Mouse (Mus musculus): ENCODE results near the gene Mark2. TPM values are rescaled to one million over a fixed set of nuclear protein-coding genes. Genes with fewer than 3 reads are reported as not detected.
"Not testable (repeated sequence)": the region's sequence is repeated elsewhere in the genome, so short reads cannot be mapped to it uniquely, and the experiment has no call there.

Gene Mark2
- 44.9 and 45.8 TPM in 2 replicates for polyA plus RNA-seq (2015; fragmentation: Nextera tagmentation; extraction: Ambion mirVana)

GRCm38 (mm10) chr19:7341512-7342397, at the start of gene Mark2:
Mark2 (minus strand) TSS chr19:7341860.
- Histone ChIP-seq H3K36me3 (no peaks in the 10 kb centered on the region), H3K4me3 (replicated peaks) (peak within 1 kb of the TSS; percentile 90), H3K9ac (peak within 1 kb of the TSS; percentile 94), H3K9me3 (no peaks in the 10 kb centered on the region), H3K4me1 (replicated peaks) (peaks cover 24% of the 10 kb centered on the region), H3K27me3 (replicated peaks) (no peaks in the 10 kb centered on the region), H3K4me2 (replicated peaks) (peak within 1 kb of the TSS; percentile 88), H3K27ac (peak within 1 kb of the TSS; percentile 83)
- 2% methylated on average over 63 of the region's 63 CpGs for WGBS
- peak; percentile 94 for ATAC-seq

- H3K9me3 ChIP-seq, result no peaks in the 10 kb centered on the region
- no peaks in the 10 kb centered on the region for H3K27me3 ChIP-seq (replicated peaks)
- H3K27ac ChIP-seq, result no peak overlapping the region
- no peak overlapping the region for H3K4me2 ChIP-seq (replicated peaks)
- peaks cover 8% of the 10 kb centered on the region for H3K4me1 ChIP-seq (replicated peaks)
- no peaks in the 10 kb centered on the region for H3K36me3 ChIP-seq
- no peak overlapping the region for H3K9ac ChIP-seq
- 82% methylated on average over 6 of the region's 6 CpGs for WGBS
- ATAC-seq, result no peak
- no peak overlapping the region for H3K4me3 ChIP-seq (replicated peaks)
These were observed 46.8 kb upstream of the Mark2 start for GRCm38 (mm10) chr19:7388488-7388887.

GRCm38 (mm10) chr19:7386042-7386441, 44.4 kb upstream of the Mark2 start:
- whole genome bisulfite sequencing, result 76% methylated on average over 2 of the region's 2 CpGs
- Histone ChIP-seq H3K4me3 (replicated peaks) (no peak overlapping the region), H3K36me3 (no peaks in the 10 kb centered on the region)

GRCm38 (mm10) chr19:7382903-7383865, 41.5 kb upstream of the Mark2 start, which contains the start of gene Spindoc:
Spindoc (minus strand) TSS chr19:7382994.
- peak within 1 kb of the TSS; percentile 88 for H3K4me3 ChIP-seq (replicated peaks)
- peak within 1 kb of the TSS; percentile 77 for H3K4me2 ChIP-seq (replicated peaks)
- peak; percentile 100 for ATAC-seq
- H3K27me3 ChIP-seq (replicated peaks), result no peaks in the 10 kb centered on the region
- WGBS, result 2% methylated on average over 52 of the region's 52 CpGs
- peak within 1 kb of the TSS; percentile 90 for H3K27ac ChIP-seq
- peaks cover 14% of the 10 kb centered on the region for H3K4me1 ChIP-seq (replicated peaks)
- peak within 1 kb of the TSS; percentile 95 for H3K9ac ChIP-seq
- no peaks in the 10 kb centered on the region for H3K36me3 ChIP-seq
- H3K9me3 ChIP-seq, result no peaks in the 10 kb centered on the region

More at GRCm38 (mm10) chr19:7386042-7386441, 44.4 kb upstream of the Mark2 start:
- H3K27ac ChIP-seq, result no peak overlapping the region
- no peak for ATAC-seq
- no peaks in the 10 kb centered on the region for H3K27me3 ChIP-seq (replicated peaks)
- H3K4me2 ChIP-seq (replicated peaks), result no peak overlapping the region
- H3K9me3 ChIP-seq, result no peaks in the 10 kb centered on the region
- H3K9ac ChIP-seq, result no peak overlapping the region
- H3K4me1 ChIP-seq (replicated peaks), result peaks cover 14% of the 10 kb centered on the region

- H3K9me3 ChIP-seq, result no peaks in the 10 kb centered on the region
- peak overlapping the region; percentile 88 for H3K4me3 ChIP-seq (replicated peaks)
- H3K4me1 ChIP-seq (replicated peaks), result peaks cover 14% of the 10 kb centered on the region
- peak overlapping the region; percentile 77 for H3K4me2 ChIP-seq (replicated peaks)
- H3K27me3 ChIP-seq (replicated peaks), result no peaks in the 10 kb centered on the region
- no peaks in the 10 kb centered on the region for H3K36me3 ChIP-seq
- peak; percentile 66 for ATAC-seq
- under 1% methylated on average over 60 of the region's 60 CpGs for WGBS
- peak overlapping the region; percentile 90 for H3K27ac ChIP-seq
- H3K9ac ChIP-seq, result peak overlapping the region; percentile 95
These were observed 40.7 kb upstream of the Mark2 start for GRCm38 (mm10) chr19:7382248-7382902.

- Histone ChIP-seq H3K4me1 (replicated peaks) (peaks cover 14% of the 10 kb centered on the region), H3K36me3 (no peaks in the 10 kb centered on the region), H3K27me3 (replicated peaks) (no peaks in the 10 kb centered on the region), H3K9me3 (no peaks in the 10 kb centered on the region), H3K27ac (peak overlapping the region; percentile 90), H3K4me3 (replicated peaks) (peak overlapping the region; percentile 88), H3K4me2 (replicated peaks) (peak overlapping the region; percentile 77), H3K9ac (peak overlapping the region; percentile 95)
- ATAC-seq, result no peak
- WGBS, result 5% methylated on average over 8 of the region's 8 CpGs
These were observed 40.2 kb upstream of the Mark2 start for GRCm38 (mm10) chr19:7381906-7382247.

GRCm38 (mm10) chr19:7377639-7378038, 36.0 kb upstream of the Mark2 start:
- 72% methylated on average over 2 of the region's 2 CpGs for WGBS
- Histone ChIP-seq H3K4me3 (replicated peaks) (no peak overlapping the region), H3K27me3 (replicated peaks) (no peaks in the 10 kb centered on the region), H3K36me3 (peaks cover 23% of the 10 kb centered on the region), H3K9me3 (no peaks in the 10 kb centered on the region), H3K27ac (no peak overlapping the region), H3K9ac (no peak overlapping the region), H3K4me2 (replicated peaks) (no peak overlapping the region), H3K4me1 (replicated peaks) (peaks cover 5% of the 10 kb centered on the region)
- ATAC-seq, result no peak

GRCm38 (mm10) chr19:7374491-7374890, 32.8 kb upstream of the Mark2 start:
- WGBS, result 96% methylated on average over 8 of the region's 8 CpGs

GRCm38 (mm10) chr19:7369469-7369868, 27.8 kb upstream of the Mark2 start:
- H3K27me3 ChIP-seq (replicated peaks); H3K27ac ChIP-seq; H3K4me2 ChIP-seq (replicated peaks); H3K9me3 ChIP-seq; ATAC-seq; H3K4me3 ChIP-seq (replicated peaks); H3K9ac ChIP-seq; H3K4me1 ChIP-seq (replicated peaks): not testable (repeated sequence)
- 48% methylated on average over 4 of the region's 4 CpGs for WGBS
- H3K36me3 ChIP-seq, result peaks cover 41% of the 10 kb centered on the region

More at GRCm38 (mm10) chr19:7374491-7374890, 32.8 kb upstream of the Mark2 start:
- Histone ChIP-seq H3K27me3 (replicated peaks) (no peaks in the 10 kb centered on the region), H3K4me2 (replicated peaks) (no peak overlapping the region), H3K27ac (no peak overlapping the region), H3K9me3 (no peaks in the 10 kb centered on the region), H3K9ac (no peak overlapping the region), H3K36me3 (peaks cover 36% of the 10 kb centered on the region), H3K4me3 (replicated peaks) (no peak overlapping the region), H3K4me1 (replicated peaks) (no peaks in the 10 kb centered on the region)
- ATAC-seq, result no peak

GRCm38 (mm10) chr19:7353636-7354035, 12.0 kb upstream of the Mark2 start:
- no peaks in the 10 kb centered on the region for H3K27me3 ChIP-seq (replicated peaks)
- no peak overlapping the region for H3K4me3 ChIP-seq (replicated peaks)
- no peak overlapping the region for H3K4me2 ChIP-seq (replicated peaks)
- no peak overlapping the region for H3K9ac ChIP-seq
- H3K4me1 ChIP-seq (replicated peaks), result no peaks in the 10 kb centered on the region
- peaks cover 6% of the 10 kb centered on the region; the same call in 1 of the 2 replicates for H3K36me3 ChIP-seq
- ATAC-seq, result no peak
- 60% methylated on average over 6 of the region's 6 CpGs for WGBS
- H3K9me3 ChIP-seq, result no peaks in the 10 kb centered on the region
- H3K27ac ChIP-seq, result no peak overlapping the region

GRCm38 (mm10) chr19:7352809-7353495, 11.3 kb upstream of the Mark2 start:
- 82% methylated on average over 11 of the region's 11 CpGs for WGBS

More at GRCm38 (mm10) chr19:7352809-7353495, 11.3 kb upstream of the Mark2 start:
- Histone ChIP-seq H3K4me2 (replicated peaks) (no peak overlapping the region), H3K27me3 (replicated peaks) (no peaks in the 10 kb centered on the region), H3K9me3 (no peaks in the 10 kb centered on the region), H3K36me3 (peaks cover 6% of the 10 kb centered on the region; the same call in 1 of the 2 replicates), H3K4me3 (replicated peaks) (no peak overlapping the region), H3K4me1 (replicated peaks) (no peaks in the 10 kb centered on the region), H3K27ac (no peak overlapping the region), H3K9ac (no peak overlapping the region)
- no peak for ATAC-seq

Measured in intestine, embryonic 15.5 days (tissue).